Mouse (Mus musculus) CH12F3 (cell line): ENCODE results near the gene Grm8.

Experiments
- in situ Hi-C: fragments of 300-500 bp; cut with MboI; formaldehyde crosslinking; loops from 2 replicates; pipeline ENCODE4 v1.14.3; 2020; ENCODE audit warnings: low sequenced_read_pairs

Gene Grm8

DNA sequence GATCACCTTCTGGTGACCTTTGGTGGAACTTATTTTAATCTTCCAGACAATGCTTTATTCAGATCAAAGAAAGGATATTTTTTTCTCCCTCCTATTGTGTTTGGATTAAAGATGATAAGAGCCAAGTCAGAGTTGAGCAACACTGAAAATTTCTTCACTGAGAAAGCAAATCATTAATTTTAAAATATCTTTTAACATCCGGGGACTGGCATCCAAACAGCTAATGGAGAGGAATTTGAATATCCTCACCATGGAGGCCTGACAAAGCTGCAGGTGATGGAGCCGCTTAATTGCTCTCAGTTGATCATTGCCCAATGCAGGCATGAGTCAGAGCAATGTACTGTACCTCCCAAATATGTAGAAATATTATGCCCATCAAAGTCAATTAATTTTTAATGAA lies 83.0 kb downstream of the Grm8 start:
- in situ Hi-C loops: no loop called here

DNA sequence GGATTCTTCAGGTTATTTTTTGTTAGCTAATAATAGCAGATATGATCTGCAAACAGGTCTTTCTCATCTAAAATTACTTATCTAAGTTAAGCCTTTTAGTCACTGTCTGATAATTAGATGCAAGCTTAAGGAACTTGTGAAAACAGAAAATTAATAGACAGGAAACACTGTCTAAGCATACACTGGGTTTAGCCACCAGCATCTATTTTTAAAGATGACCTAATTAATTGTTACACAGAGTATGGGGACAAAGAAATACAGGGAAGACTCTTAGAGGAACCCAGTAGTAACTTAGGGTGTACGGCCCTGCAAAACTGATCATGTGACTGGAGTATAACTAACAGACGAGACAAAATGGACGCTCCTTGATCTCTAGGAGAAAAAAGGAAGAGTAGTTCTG lies 92.6 kb downstream of the Grm8 start:
- in situ Hi-C loops: no loop called here

DNA sequence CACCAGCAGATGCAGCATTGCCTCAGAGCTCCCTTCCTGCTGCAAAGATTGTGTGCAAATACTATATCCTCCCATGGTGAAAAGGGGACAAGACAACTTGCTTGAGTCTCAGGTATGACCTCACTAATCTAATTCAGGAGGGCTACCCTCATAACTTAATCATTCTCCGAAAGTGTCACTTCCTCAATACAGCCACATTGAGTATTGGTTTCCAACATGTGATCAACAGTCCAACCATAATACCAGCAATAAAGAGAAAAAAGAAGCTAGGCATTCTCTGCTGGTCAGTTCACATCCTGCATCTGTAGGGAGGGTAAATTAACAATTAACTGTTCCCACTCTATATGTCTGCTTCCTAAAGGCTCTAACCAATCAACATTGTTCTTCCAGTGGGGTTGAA lies 94.2 kb downstream of the Grm8 start:
- in situ Hi-C loops: no loop called here

DNA sequence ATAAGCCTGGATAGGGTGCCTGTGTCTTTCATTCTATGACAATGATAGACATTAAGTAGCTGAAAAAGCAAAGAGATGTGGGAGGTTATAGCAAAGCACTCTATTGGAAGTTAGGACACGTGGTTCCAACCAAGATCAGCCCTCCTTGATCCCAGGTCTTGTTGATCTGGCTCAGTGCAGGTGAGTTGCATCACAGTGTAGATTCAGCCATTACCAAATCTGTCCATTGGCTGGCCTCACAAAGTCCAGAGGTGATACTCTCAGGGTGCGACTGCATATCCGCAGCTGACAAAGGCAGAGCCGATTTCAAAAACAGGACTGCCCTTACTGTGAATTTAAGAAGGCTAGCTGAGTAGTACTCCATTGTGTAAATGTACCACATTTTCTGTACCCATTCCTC lies 103.0 kb downstream of the Grm8 start:
- in situ Hi-C loops: no loop called here

DNA sequence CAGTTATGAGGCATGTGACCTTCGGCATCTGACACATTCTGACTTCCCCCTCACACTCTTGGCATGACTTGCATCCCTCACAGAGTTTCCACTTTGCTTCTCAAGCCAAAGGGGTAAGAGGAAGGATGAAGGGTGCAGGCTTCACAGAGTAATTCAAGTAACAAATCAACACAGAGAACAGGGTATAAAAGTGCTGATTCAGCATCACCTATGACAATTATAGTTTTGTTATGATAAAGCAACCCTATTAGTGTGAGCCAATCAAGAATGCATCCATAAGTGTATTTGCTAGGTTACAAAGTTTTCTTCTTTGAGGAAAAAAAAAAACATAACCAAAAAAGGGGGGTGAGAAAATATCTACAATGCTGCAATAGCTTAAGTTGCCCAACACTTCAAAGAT lies 117.3 kb downstream of the Grm8 start:
- in situ Hi-C loops: no loop called here

DNA sequence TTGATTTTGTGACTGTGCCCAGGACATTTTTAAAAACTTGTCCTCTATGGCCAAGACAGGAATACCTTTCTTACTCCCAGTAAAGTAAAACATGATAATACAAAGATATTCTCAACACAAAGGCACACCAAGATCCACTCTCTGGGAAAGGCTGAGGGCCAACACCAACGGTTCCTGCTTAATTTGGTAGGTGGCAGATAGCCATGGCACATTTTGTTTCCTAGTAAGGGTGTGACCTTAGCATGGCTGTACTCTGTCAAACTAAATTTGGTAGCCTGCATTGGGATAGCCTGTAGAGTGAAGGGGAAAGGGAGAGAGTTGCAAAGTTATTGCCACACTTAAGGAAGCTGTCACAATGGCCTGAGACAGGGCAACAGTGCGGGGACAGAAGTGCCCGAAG lies 128.0 kb downstream of the Grm8 start:
- in situ Hi-C loops: no loop called here

DNA sequence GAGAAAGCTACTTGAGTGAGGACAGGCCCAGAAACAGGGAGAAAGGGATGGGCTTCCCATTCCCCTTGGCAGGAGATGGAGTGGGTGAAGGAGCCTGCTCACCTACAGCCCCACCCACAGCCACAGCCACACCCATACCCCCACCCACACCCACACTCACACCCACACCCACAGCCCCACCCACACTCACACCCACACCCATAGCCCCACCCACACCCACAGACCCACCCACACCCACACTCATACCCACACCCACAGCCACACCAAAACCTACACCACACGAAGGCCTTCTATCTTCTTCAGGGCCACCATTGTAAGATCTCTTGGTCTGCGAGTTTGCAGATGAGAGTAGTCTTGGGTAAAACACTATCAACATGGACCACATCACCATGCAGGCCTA lies 137.7 kb downstream of the Grm8 start:
- in situ Hi-C loops: no loop called here

DNA sequence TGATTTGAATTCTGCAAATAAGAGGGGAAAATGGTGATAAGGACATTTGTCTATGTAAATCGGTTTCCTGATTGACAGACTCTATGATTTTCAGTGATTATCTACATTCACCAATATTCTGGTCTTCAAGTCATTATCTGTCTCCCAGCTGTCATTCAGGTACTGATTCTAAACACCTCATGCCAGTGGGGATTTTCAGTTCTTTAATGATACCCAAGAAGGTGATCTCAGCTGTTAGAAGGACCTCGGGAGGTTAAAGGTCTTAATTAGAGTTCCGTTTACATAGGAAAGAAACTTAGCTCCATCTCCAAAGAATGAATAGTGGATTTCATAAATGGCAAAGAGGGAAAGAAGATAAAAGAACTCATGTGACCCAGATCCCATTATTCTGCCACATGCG lies 143.7 kb downstream of the Grm8 start:
- in situ Hi-C loops: no loop called here

DNA sequence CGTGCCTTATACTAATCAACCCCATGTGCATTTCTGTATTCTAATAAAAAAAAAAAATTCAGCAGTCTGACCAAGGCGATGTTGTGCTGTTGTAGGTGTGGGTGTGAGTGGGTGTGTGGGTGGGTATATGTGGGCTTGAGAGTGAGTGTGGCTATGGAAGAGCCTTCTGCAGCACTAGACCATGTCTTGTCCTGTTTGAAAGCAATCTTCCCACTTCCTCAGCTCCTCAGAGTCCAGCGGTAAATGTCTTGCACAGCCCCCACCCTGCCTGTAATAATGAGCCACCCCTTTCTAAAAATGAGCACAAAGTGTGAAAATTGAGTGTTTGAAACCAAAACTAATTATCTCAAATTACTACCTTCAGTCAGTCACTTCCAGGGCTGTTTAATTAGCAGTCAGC lies 152.4 kb downstream of the Grm8 start:
- in situ Hi-C loops: no loop called here

DNA sequence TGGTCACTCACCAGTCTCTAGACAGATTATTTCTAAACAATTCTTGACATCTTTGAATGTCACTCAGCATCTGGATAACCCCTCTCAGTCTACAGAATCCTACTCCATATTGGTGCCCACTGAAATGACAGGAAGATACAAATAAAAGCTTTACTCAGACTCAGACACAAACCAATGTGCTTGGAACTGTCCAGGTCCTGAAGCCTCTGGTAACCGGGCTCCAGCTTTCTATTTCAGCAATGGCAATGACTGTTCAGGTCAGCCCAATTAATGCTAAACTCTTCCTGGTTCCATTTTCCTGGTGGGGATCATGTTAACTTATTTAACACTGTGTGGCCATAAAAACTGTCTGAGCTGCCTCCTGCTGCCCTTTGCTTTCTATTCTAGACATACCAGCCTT lies 153.0 kb downstream of the Grm8 start:
- in situ Hi-C loops: no loop called here

DNA sequence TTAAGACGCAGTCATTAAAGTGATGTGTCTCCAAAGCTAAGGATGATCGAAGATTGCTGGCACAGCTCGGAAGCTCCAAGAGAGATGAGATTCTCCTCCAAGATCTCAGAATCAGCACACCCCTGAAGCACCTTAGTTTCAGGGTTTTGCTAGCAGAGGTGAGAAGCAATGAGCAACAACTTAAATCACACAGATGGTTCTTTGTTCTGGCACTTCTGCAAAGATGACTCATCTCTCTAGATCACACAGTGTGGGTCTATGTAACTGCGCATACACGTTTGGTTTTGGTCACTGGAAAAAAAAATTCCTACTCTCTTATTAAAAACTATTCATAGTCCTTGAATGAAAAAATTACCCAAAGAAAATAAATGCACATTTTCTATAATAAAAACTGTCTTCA lies 157.6 kb downstream of the Grm8 start:
- in situ Hi-C loops: no loop called here

DNA sequence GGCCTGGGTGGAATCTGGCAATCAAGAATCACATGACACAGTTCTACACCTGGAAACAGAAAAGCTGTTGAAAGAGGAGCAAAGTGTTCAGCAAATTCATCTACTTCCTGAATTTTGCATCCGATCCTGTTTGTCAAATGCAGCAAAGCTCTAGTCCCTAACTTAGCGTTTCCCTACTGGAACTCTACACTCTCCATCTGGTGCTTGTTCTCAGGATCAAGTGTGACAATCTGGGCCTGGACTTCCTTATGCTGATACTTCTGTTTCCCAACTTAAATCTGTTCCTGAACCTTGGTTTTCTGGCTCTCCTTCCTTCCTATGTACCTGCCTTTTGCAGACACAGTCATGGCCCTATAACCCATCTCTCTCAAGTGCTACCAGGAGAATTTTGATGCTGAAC lies 166.1 kb downstream of the Grm8 start:
- in situ Hi-C loops: no loop called here

DNA sequence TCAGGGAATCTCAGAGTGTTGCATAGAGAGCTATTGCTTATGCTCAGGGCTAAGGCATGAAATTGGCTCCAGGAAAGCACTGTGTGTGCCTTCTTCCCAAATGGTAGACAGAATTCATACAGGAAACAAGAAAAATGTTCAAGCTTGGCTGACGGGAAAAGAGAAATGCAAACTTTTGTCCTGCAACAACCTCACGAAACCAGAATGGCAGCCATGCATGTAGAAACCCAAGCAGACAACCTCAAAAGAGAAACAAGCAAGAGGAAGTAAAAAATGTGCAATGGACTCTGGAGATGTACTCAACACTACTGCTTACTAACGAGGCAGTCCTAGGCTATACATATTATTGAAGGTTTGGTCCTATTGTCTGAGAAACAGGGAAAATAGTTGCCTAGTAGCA lies 167.9 kb downstream of the Grm8 start:
- in situ Hi-C loops: no loop called here

DNA sequence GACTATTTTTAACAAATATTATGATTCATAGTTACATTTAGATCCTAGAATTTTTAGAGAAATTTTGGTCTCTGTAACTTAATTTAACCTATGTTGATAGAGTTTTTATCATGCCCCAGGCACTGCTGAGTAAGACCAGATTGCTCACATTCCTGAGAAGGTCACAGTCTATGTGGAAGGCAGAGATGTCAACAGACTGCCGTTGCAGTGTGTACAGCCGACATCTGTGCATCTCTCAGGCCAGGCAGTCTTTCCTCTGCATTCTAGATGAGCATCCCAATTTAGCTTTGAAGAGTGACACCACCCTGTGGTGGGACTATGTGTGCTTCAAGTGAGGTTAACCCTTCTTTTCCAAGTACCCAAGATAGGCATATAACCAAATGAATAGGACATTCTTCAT lies 169.7 kb downstream of the Grm8 start:
- in situ Hi-C loops: no loop called here

DNA sequence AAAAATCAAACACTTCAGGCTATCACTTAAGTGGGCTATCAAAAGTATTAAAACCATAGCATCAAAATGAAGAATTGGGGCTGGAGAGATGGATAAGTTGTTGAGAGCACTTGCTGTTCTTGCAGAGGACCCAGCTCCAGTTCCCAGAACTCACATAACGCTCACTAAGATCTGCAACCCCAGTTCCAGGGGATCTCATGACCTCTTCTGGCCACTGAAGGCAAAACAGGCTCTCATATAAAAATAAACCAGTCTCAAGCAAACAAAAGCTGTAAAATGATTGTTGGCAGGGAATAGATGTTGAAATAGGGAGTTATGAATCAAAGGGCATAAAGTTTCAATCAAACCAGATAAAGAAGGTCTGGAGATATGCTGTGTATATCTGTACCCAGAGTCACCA lies 171.1 kb downstream of the Grm8 start:
- in situ Hi-C loops: no loop called here

DNA sequence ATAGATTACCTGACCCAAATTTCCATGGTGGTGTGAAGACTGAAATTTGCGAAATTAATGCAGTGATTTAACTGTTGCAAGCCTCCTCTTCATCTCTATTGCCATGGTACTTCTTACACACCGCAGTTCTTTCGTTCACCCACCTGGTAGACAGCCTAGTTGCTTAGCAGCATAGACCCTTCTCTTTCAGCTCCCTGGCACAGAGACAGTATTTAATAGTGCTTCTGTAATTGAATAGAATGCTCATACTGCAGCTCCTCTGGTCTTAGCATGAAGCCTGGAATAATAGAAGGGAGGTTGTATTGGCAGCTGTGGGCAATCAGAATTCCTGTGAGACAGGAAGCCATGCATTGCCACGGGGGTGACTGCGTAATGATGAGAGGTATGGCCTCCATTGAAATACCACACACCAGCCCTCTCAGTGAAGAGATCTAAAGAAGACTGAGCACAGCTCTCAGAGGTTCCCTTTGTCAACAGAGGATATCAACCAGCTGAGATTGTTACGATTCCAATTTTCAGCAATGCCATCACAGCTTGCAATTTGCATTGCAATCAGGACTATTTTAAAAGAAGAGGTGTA lies 178.6 kb downstream of the Grm8 start:
- in situ Hi-C loops: no loop called here

DNA sequence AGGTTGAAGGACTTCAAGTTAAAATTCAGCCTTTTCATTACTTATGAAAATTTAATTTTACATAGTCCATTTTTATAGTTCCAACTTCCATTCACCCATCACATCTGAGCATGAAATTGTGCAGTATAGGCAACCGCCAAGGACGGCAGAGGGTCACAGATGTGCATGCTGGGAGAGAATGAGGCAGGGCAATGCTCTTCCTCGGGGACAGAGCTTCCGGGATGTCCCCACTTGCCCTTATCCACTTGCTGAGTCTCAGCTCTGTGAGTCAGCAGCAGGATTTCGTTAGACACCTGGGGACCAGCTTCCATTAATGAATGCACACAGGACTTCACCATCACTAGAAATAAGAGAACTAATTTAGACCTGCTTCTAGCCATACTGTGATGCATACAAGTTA lies 183.5 kb downstream of the Grm8 start:
- in situ Hi-C loops: no loop called here

DNA sequence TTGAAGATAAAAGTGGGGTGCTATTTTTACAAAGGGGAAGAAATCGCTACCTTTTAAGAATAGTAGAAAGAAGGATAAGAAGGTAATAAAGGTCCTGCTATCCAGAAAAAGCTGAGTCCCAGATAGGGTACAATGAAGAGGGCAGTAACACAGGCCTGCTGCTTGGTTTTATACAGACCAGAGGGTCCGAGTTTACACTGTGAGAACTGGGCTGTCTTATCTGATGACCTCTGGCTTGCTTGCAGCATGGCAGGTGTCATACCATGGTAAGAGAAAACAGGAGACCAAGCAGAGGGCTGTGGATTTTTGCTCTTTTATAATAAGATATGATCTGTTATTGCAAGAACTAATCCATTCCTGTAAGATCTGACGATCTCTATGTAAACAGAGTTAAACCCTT lies 206.9 kb downstream of the Grm8 start:
- in situ Hi-C loops: no loop called here

DNA sequence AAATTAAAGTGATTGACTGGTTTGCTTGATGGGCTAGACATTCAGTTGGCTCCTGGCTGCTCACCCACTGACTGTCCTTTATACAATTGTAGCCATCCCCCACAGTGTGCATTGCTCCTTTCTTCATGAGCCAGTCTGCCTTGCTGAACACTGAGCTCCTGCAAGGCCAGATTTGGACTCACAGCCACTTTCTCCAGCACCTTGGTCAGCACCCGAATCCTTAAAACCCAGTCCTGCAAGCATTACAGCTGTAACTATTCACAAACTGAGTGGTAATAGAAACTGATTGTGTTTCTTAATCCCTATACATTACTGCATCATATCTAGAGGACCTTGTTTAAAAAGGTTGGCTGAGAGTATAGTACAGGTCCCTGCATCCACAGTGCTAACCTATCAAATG lies 221.7 kb downstream of the Grm8 start:
- in situ Hi-C loops: no loop called here

DNA sequence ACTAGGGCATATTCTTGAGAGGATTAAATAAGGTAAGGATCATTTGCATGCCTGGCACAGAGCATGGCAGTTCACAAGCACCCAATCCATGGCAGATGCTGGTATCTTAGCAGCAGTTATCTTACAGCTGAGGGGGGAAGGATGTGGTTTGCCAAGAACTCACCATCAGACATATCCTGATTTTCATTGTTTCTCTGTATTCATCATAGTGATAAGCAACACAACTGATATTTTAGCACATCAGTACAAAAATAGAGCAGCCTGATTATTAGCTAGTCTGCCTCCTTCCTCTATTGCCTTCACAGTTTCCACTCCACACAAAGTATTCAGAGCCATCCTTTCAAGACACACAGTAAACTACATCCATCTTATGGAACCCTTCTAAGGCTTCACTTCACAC lies 230.6 kb downstream of the Grm8 start:
- in situ Hi-C loops: no loop called here

DNA sequence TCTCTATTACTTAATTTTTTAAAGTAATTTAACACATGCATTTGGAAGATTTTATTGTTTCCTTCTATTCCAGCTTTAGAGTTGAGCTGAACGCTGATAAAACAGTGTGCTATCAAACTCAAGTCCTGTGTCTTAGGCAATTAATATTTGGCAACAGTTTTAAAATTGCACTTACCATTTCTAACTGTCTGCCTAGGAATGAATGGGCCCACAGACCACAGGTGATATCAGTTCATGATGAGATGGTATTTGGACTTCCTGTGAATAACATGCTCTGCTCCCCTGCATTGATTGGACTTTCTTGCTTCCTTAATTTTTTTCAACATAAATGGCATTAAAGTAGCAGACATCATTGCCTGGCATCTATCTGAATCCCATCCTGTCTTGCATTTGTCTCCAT lies 232.8 kb downstream of the Grm8 start:
- in situ Hi-C loops: no loop called here

DNA sequence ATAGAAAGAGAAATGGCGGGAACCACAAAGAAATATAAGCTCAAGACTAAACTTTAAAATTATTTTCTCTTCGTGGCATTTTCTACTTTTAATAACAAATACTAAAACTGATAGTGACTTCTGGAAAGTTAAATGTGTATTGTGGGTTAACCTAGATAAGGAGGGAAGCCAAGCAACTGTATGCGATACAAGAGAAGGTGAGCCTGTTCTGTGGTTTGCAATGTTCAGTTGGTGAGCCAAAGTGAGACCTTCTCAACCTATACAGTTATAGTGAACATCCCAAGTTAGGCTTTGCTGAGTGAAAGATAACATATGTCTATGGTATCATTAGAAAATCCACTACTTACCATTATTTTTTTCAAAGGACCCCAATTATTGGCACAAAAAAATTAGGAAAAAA lies 233.6 kb downstream of the Grm8 start:
- in situ Hi-C loops: no loop called here

DNA sequence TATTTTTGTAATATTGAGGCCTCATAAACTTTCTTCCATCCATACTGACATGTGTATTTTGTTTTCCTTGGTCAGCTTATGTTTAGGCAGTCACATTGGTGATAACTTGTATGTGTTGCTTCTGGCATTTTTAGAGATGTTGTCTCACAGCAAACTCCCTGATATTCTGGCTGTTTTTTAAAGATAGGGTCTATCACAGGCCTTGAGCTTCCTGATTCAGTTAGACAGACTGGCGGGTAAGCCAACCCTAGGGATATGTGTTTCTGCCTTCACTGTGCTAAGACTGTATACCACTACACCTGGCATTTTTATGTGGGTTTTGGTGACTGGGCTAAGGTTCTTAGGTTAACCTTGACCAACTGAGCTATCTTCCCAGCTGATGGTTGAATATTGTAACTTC lies 239.8 kb downstream of the Grm8 start:
- in situ Hi-C loops: no loop called here

DNA sequence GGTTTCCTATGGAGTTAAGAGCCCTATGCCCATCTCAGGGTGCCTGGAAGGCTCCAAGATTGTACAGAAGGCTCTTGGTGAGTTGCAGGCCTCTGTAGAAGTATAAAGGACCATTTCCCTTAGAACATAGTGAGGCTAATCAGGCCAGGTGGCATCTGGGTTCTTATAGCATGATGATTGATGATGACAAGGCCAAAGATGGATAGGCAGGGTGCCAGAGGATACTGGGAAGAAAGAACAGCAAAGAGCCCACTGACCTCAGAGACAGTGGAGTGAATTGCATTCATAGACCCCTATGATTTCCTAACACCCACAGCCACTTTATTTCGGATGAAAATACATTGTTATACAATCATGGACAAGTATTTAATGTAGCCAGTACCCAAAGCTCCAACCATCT lies 242.1 kb downstream of the Grm8 start:
- in situ Hi-C loops: no loop called here
